Mouse (Mus musculus): ENCODE measurements around the gene Fam72a.

DNA sequence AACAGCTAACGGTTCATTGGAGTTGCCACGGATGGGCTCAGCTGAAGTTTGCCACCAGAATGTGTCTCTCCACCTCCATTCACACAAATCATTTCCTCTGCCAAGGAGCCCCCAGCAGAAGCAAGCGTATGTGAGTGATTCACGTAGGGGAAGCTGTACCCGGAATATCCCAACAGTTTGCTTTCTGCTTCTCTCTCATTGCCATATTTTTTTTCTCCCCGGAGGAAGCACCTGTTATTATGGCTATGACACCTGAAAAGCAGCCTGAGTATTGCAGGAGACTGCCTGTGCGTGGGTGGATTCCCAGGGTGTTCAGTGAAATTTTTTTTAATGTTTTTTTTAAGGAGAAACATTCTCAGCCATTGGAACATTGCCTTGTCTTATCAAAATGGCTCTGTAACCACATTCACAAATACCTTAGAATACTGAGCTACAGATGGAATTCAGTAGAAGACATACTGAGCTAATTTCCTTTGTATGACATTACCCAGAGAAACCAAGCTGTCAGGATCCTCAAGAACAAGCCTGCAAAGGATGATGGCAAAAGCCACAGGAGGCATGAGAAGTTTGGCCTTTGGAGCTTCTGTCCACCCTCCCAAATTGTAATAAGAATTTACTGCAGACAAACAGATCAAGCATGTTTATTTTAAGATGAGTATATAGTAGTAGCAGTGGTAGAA, 16.3 kb downstream of the Fam72a start:
- TF ChIP-seq CTCF (IDR thresholded peaks at IDR 0.05; ENCODE audit: low read depth): no peak
- TF ChIP-seq EP300 (optimal IDR thresholded peaks at IDR 0.05): no peak

Data from stomach, postnatal 0 days (tissue).